Mouse (Mus musculus): ENCODE data around the gene Gm10471. TPM values are rescaled to one million over a fixed set of nuclear protein-coding genes. Genes with fewer than 3 reads are reported as not detected.
"Not testable (repeated sequence)": the region's sequence is repeated elsewhere in the genome, so short reads cannot be mapped to it uniquely, and the experiment has no call there.

The Gm10471 gene
- not detected in 2 replicates for total RNA-seq (2021)
- long read RNA-seq, experiment 1, result 0 reads
- long read RNA-seq, experiment 2, result 0 reads

DNA sequence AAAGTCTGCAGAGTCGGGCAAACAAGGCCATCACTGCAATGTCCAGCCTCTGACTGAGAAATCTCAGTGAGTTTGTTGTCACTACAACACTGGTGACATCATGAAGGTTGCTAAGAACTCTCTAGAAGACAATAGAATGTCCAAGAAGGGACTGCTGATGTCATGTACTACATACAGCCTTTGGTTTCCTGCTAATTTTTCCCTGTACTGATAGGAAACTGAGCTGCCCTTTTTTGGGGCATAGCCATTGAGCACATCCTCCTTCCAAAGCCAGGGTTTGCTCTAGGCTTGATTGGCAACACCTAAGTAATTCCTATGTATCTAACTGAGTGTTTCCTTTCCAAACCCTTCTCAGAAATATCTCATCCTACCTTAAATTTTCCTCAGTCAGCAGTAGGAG is at the start of gene Gm10471:
Gene Gm10471 (minus strand): TSS at position 101 of the 400 bp plus-strand sequence.
- DNase-seq, result not testable (repeated sequence)

DNA sequence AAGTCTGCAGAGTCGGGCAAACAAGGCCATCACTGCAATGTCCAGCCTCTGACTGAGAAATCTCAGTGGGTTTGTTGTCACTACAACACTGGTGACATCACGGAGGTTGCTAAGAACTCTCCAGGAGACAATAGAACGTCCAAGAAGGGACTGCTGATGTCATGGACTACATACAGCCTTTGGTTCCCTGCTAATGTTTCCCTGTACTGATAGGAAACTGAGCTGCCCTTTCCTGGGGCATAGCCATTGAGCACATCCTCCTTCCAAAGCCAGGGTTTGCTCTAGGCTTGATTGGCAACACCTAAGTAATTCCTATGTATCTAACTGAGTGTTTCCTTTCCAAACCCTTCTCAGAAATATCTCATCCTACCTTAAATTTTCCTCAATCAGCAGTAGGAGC is 32.2 kb upstream of the Gm10471 start, which contains the start of gene Gm10220:
Gene Gm10220 (minus strand): TSS at position 101 of the 400 bp plus-strand sequence.
- not testable (repeated sequence) for DNase-seq

DNA sequence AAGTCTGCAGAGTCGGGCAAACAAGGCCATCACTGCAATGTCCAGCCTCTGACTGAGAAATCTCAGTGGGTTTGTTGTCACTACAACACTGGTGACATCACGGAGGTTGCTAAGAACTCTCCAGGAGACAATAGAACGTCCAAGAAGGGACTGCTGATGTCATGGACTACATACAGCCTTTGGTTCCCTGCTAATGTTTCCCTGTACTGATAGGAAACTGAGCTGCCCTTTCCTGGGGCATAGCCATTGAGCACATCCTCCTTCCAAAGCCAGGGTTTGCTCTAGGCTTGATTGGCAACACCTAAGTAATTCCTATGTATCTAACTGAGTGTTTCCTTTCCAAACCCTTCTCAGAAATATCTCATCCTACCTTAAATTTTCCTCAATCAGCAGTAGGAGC is 16.2 kb upstream of the Gm10471 start, which contains the start of gene 5031410I06Rik:
Gene 5031410I06Rik (minus strand): TSS at position 101 of the 400 bp plus-strand sequence.
- DNase-seq, result not testable (repeated sequence)

DNA sequence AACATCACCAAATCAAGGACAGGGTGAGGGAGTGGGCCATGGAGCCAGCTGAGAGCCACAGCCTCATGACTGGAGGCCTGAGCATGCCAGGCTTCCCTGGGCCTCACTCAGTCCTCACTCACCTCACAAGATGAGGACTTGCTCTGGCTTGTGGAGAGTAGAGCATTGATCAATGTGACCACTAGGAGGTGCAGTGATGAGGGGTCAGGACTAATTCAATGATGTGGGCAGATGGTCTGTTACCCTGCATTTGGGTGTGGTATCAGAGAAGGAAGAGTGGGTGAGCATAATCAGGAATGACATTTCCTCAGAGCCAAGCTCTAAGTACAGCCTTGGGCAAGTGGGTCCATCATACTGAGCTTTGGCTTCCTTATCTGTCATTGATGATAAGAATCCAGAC is 10.1 kb downstream of the Gm10471 start:
- peak; percentile 15 for DNase-seq

DNA sequence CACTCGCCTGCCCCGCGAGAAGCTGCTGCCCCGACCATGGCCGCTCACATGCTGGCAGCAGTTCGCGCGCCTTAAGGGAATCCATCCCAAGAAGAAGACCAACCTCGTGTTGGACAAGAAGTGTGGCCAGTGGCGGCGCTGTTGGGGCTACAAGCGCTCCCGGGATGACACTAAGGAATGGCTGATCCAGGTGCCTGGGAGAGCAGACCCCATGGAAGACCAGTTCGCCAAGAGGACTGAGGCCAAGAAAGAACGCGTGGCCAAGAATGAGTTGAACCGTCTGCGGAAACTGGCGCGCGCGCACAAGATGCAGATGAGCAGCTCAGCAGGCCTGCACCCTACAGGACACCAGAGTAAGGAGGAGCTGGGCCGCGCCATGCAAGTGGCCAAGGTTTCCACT is 18.4 kb downstream of the Gm10471 start:
- no peak for DNase-seq

DNA sequence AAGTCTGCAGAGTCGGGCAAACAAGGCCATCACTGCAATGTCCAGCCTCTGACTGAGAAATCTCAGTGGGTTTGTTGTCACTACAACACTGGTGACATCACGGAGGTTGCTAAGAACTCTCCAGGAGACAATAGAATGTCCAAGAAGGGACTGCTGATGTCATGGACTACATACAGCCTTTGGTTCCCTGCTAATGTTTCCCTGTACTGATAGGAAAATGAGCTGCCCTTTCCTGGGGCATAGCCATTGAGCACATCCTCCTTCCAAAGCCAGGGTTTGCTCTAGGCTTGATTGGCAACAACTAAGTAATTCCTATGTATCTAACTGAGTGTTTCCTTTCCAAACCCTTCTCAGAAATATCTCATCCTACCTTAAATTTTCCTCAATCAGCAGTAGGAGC is 30.6 kb downstream of the Gm10471 start, which contains the start of gene Gm7347:
Gene Gm7347 (minus strand): TSS at position 101 of the 400 bp plus-strand sequence.
- not testable (repeated sequence) for DNase-seq

DNA sequence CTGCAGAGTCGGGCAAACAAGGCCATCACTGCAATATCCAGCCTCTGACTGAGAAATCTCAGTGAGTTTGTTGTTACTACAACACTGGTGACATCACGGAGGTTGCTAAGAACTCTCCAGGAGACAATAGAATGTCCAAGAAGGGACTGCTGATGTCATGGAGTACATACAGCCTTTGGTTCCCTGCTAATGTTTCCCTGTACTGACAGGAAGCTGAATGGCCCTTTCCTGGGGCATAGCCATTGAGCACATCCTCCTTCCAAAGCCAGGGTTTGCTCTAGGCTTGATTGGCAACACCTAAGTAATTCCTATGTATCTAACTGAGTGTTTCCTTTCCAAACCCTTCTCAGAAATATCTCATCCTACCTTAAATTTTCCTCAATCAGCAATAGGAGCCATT is 49.6 kb downstream of the Gm10471 start, which contains the start of gene Speer4a:
Gene Speer4a (minus strand): TSS at position 101 of the 400 bp plus-strand sequence.
- not testable (repeated sequence) for DNase-seq

Other genes with a start within 250 kb of the Gm10471 start
- gene Gm21663, start 146.9 kb downstream of the Gm10471 start, total RNA-seq (2021), result not detected in 2 replicates
- not detected in 2 replicates for gene Gm21671, start 134.9 kb downstream of the Gm10471 start, total RNA-seq (2021)
- gene Gm21680, start 116.6 kb downstream of the Gm10471 start, total RNA-seq (2021), result not detected in 2 replicates
- not detected in 2 replicates for gene Gm21698, start 100.6 kb downstream of the Gm10471 start, total RNA-seq (2021)
- gene Gm1979, start 84.5 kb downstream of the Gm10471 start, total RNA-seq (2021), result not detected in 2 replicates
- gene Gm5862, start 66.4 kb downstream of the Gm10471 start, total RNA-seq (2021), result not detected in 2 replicates
- not detected in 2 replicates for gene Speer4a, start 49.7 kb downstream of the Gm10471 start, total RNA-seq (2021)
- gene Gm7347, start 30.7 kb downstream of the Gm10471 start, total RNA-seq (2021), result not detected in 2 replicates
- gene 5031410I06Rik, start 16.1 kb upstream of the Gm10471 start, total RNA-seq (2021), result not detected in 2 replicates
- gene Gm10220, start 32.1 kb upstream of the Gm10471 start, total RNA-seq (2021), result not detected in 2 replicates
- 0.19 TPM in 1 of 2 replicates, not detected in the other for gene Gm7361, start 168.4 kb upstream of the Gm10471 start, total RNA-seq (2021)